9 mouse cellular contexts compared by ENCODE assay signal in genomic region chr11:30985237-30985636, GRCm38 (mm10). TPM values are rescaled to one million over a fixed set of nuclear protein-coding genes. Genes with fewer than 3 reads are reported as not detected.
DNase-seq lines count a peak whose midpoint lies in the region; ATAC-seq and TF ChIP-seq lines count a peak whose summit lies in the region.
"Had no signal": no experiment of that assay in that cellular context is flagged by ENCODE, and none has a peak within 500 bp of the region (broad histone marks: within the 10 kb centered on the region; RNA-seq: fewer than 3 reads in every experiment).

No protein-coding gene starts in this region.

- WGBS in heart, postnatal 0 days = 44% methylated on average over 2 of the region's 2 CpGs
- WGBS in liver, embryonic 11.5 days = 46% methylated on average over 2 of the region's 2 CpGs

- peak overlapping the region; percentile 78; the same call in 1 of the 2 replicates for H3K9ac ChIP-seq in heart, postnatal 0 days (replicated peaks; ENCODE audit: low read depth, low read length)
- no peak overlapping the region for H3K9ac ChIP-seq in liver, embryonic 11.5 days (ENCODE audit: low read depth, low read length)

- no peaks in the 10 kb centered on the region for H3K27me3 ChIP-seq in heart, postnatal 0 days (ENCODE audit: control insufficient read depth, insufficient read depth, low read length)
- H3K27me3 ChIP-seq in liver, embryonic 11.5 days (replicated peaks; ENCODE audit: control insufficient read depth, insufficient read depth, low read length) = no peaks in the 10 kb centered on the region

- H3K4me2 ChIP-seq in heart, postnatal 0 days (ENCODE audit: low read depth, low read length) = peak overlapping the region; percentile 79
- H3K4me2 ChIP-seq in liver, embryonic 11.5 days = peak overlapping the region; percentile 66

- no peak for ATAC-seq in heart, postnatal 0 days (ENCODE audit: insufficient read depth, low read depth)
- no peak for ATAC-seq in liver, embryonic 11.5 days (replicated peaks; ENCODE audit: low FRiP score)

- H3K36me3 ChIP-seq in heart, postnatal 0 days (replicated peaks; ENCODE audit: control insufficient read depth, insufficient read depth, low read length) = no peaks in the 10 kb centered on the region
- no peaks in the 10 kb centered on the region for H3K36me3 ChIP-seq in liver, embryonic 11.5 days (ENCODE audit: control insufficient read depth, insufficient read depth, low read length)

- DNase-seq in heart, postnatal 0 days (ENCODE audit: low spot score) = no peak
- DNase-seq in heart, adult 8-10 months (ENCODE audit: low spot score) = no peak
- DNase-seq in 416B (ENCODE audit: low read depth) = peak; percentile 18
- no peak for DNase-seq in liver, embryonic 11.5 days (ENCODE audit: low spot score)
- DNase-seq in frontal cortex, postnatal 10 days (ENCODE audit: low spot score in 2 of 2) = no peak
- no peak for DNase-seq in c-Kit-positive CD71-positive TER-119-positive erythroid progenitor cells, embryonic 14.5 days (ENCODE audit: low spot score)
- no peak for DNase-seq in thymus, postnatal 10 days (ENCODE audit: low spot score in 2 of 2)
- DNase-seq: thymus, postnatal 25 days had no signal

- no peak for TF ChIP-seq CTCF in heart, postnatal 0 days (IDR thresholded peaks at IDR 0.05; ENCODE audit: low read depth)
- TF ChIP-seq CTCF in cortical plate, adult 2 months (IDR thresholded peaks at IDR 0.05; ENCODE audit: extremely low read depth, insufficient read depth, low read length) = no peak

- peaks cover 3% of the 10 kb centered on the region; the same call in 1 of the 2 replicates for H3K4me1 ChIP-seq in heart, postnatal 0 days (ENCODE audit: control insufficient read depth, insufficient read depth)
- peaks cover 2% of the 10 kb centered on the region; the same call in 1 of the 2 replicates for H3K4me1 ChIP-seq in cortical plate, adult 2 months (ENCODE audit: control insufficient read depth, insufficient read depth, low read length)
- H3K4me1 ChIP-seq in liver, embryonic 11.5 days (replicated peaks; ENCODE audit: control insufficient read depth, insufficient read depth, low read length) = peaks cover 4% of the 10 kb centered on the region; the same call in 1 of the 2 replicates

- no peak for TF ChIP-seq EP300 in heart, postnatal 0 days (IDR thresholded peaks at IDR 0.05; ENCODE audit: low read depth)

- peak overlapping the region; percentile 63 for H3K4me3 ChIP-seq in heart, postnatal 0 days (ENCODE audit: low read depth, low read length)
- H3K4me3 ChIP-seq in cortical plate, adult 2 months (ENCODE audit: insufficient read depth, low read length) = peak overlapping the region; percentile 92
- H3K4me3 ChIP-seq in liver, embryonic 11.5 days (ENCODE audit: low read depth, low read length) = peak overlapping the region; percentile 69

- no peak for TF ChIP-seq POLR2A in cortical plate, adult 2 months (IDR thresholded peaks at IDR 0.05; ENCODE audit: extremely low read depth, insufficient read depth, low read length)

- H3K27ac ChIP-seq in heart, postnatal 0 days (ENCODE audit: low read depth) = no peak overlapping the region
- no peak overlapping the region for H3K27ac ChIP-seq in cortical plate, adult 2 months (ENCODE audit: insufficient read depth, low read length)
- no peak overlapping the region for H3K27ac ChIP-seq in liver, embryonic 11.5 days (ENCODE audit: low read depth, low read length)

- H3K9me3 ChIP-seq in heart, postnatal 0 days (replicated peaks; ENCODE audit: control insufficient read depth, low read length) = no peaks in the 10 kb centered on the region
- no peaks in the 10 kb centered on the region for H3K9me3 ChIP-seq in liver, embryonic 11.5 days (ENCODE audit: control insufficient read depth, low read length)

RNA-seq across cellular contexts. Expression of gene Chac2, which starts 0.9 kb away (rescaled TPM):
- 5.9 and 8.4 TPM in 2 replicates for total RNA-seq in heart, postnatal 0 days (2014; rRNA removed; ENCODE audit: low replicate concordance)
- polyA plus RNA-seq in heart, postnatal 0 days (2015; fragmentation: Nextera tagmentation; extraction: Ambion mirVana) = 15.1 and 17.7 TPM in 2 replicates
- 10 to 100 TPM; 21.0 to 35.3 (median 26.5) TPM for total RNA-seq in heart, adult 8-10 months (2022)
- polyA plus RNA-seq in cortical plate, adult 2 months (2012; rRNA removed) = 10.1 and 10.2 TPM in 2 replicates
- 27.0 and 30.3 TPM in 2 replicates for polyA plus RNA-seq in liver, embryonic 11.5 days (2014; fragmentation: Nextera tagmentation; extraction: Ambion mirVana)

RNA-seq across cellular contexts. Expression of gene Erlec1, which starts 31.1 kb away (rescaled TPM):
- total RNA-seq in heart, postnatal 0 days (2014; rRNA removed; ENCODE audit: low replicate concordance) = 6.3 and 14.3 TPM in 2 replicates
- 10.6 and 11.6 TPM in 2 replicates for polyA plus RNA-seq in heart, postnatal 0 days (2015; fragmentation: Nextera tagmentation; extraction: Ambion mirVana)
- total RNA-seq in heart, adult 8-10 months (2022) = 10 to 100 TPM; 36.7 to 47.6 (median 39.5) TPM
- polyA plus RNA-seq in cortical plate, adult 2 months (2012; rRNA removed) = 36.6 and 38.2 TPM in 2 replicates
- polyA plus RNA-seq in liver, embryonic 11.5 days (2014; fragmentation: Nextera tagmentation; extraction: Ambion mirVana) = 8.1 TPM in 2 replicates
